Mouse (Mus musculus): ENCODE results near the gene Mrgbp.

GRCm38 (mm10) chr2:180581002-180581401 is at the start of gene Mrgbp:
- TF ChIP-seq POLR2A (IDR thresholded peaks at IDR 0.05; ENCODE audit: control insufficient read depth, extremely low read depth, insufficient read depth, low read length, poor library complexity) = no peak
- no peak for TF ChIP-seq CTCF (IDR thresholded peaks at IDR 0.05; ENCODE audit: borderline replicate concordance, control insufficient read depth, extremely low read depth, insufficient read depth, low read length, poor library complexity)
